Mouse (Mus musculus): Measurements from ENCODE around the gene Papolb. TPM values are rescaled to one million over a fixed set of nuclear protein-coding genes. Genes with fewer than 3 reads are reported as not detected.

Papolb gene
- total RNA-seq (2021) = under 1 TPM; 0.54 to 0.86 TPM
- long read RNA-seq = 0 reads

- DNase-seq (ENCODE audit: low spot score in 2 of 2) = no peak
Measured at GRCm38 (mm10) chr5:142529915-142530314, at the start of gene Papolb. Papolb (minus strand) TSS chr5:142530076.

GRCm38 (mm10) chr5:142578192-142578591 lies 48.3 kb upstream of the Papolb start:
- no peak for DNase-seq (ENCODE audit: low spot score in 2 of 2)

- no peak for DNase-seq (ENCODE audit: low spot score in 2 of 2)
Measured at GRCm38 (mm10) chr5:142576832-142577231, 47.0 kb upstream of the Papolb start.

- no peak for DNase-seq (ENCODE audit: low spot score in 2 of 2)
Measured at GRCm38 (mm10) chr5:142574323-142575057, 44.6 kb upstream of the Papolb start.

GRCm38 (mm10) chr5:142564606-142565005 lies 34.7 kb upstream of the Papolb start:
- no peak for DNase-seq (ENCODE audit: low spot score in 2 of 2)

GRCm38 (mm10) chr5:142560261-142560660 lies 30.4 kb upstream of the Papolb start:
- no peak for DNase-seq (ENCODE audit: low spot score in 2 of 2)

- peak; percentile 85 to 93 for DNase-seq (ENCODE audit: low spot score in 2 of 2)
Measured at GRCm38 (mm10) chr5:142557397-142558067, 27.7 kb upstream of the Papolb start.

- DNase-seq (ENCODE audit: low spot score in 2 of 2) = no peak
Measured at GRCm38 (mm10) chr5:142556721-142557120, 26.8 kb upstream of the Papolb start.

- DNase-seq (ENCODE audit: low spot score in 2 of 2) = no peak
Measured at GRCm38 (mm10) chr5:142555866-142556265, 26.0 kb upstream of the Papolb start.

GRCm38 (mm10) chr5:142550706-142551652 lies 21.1 kb upstream of the Papolb start, which contains the start of gene Radil:
Radil (minus strand) TSS chr5:142551098.
- peak; percentile 98 to 99 for DNase-seq (ENCODE audit: low spot score in 2 of 2)

- DNase-seq (ENCODE audit: low spot score in 2 of 2) = peak; percentile 32 to 53
Measured at GRCm38 (mm10) chr5:142549961-142550705, 20.3 kb upstream of the Papolb start.

- no peak for DNase-seq (ENCODE audit: low spot score in 2 of 2)
Measured at GRCm38 (mm10) chr5:142549441-142549840, 19.6 kb upstream of the Papolb start.

GRCm38 (mm10) chr5:142547066-142547465 lies 17.2 kb upstream of the Papolb start:
- no peak for DNase-seq (ENCODE audit: low spot score in 2 of 2)

GRCm38 (mm10) chr5:142546344-142546743 lies 16.5 kb upstream of the Papolb start:
- DNase-seq (ENCODE audit: low spot score in 2 of 2) = no peak

GRCm38 (mm10) chr5:142545014-142545795 lies 15.3 kb upstream of the Papolb start:
- no peak for DNase-seq (ENCODE audit: low spot score in 2 of 2)

GRCm38 (mm10) chr5:142537286-142537685 lies 7.4 kb upstream of the Papolb start:
- DNase-seq (ENCODE audit: low spot score in 2 of 2) = no peak

- no peak for DNase-seq (ENCODE audit: low spot score in 2 of 2)
Measured at GRCm38 (mm10) chr5:142535388-142535787, 5.5 kb upstream of the Papolb start.

GRCm38 (mm10) chr5:142524711-142525464 lies 5.0 kb downstream of the Papolb start:
- no peak for DNase-seq (ENCODE audit: low spot score in 2 of 2)

- no peak for DNase-seq (ENCODE audit: low spot score in 2 of 2)
Measured at GRCm38 (mm10) chr5:142521195-142521866, 8.5 kb downstream of the Papolb start.

All from layer of hippocampus, adult 18-20 months (tissue).